Mouse (Mus musculus): ENCODE data around the gene Ptpru. TPM values are rescaled to one million over a fixed set of nuclear protein-coding genes. Genes with fewer than 3 reads are reported as not detected.

Gene Ptpru
- polyA plus RNA-seq, 1 experiment from 2014 or later: 27.5 TPM

GRCm38 (mm10) chr4:131752204-131752837, 85.8 kb downstream of the Ptpru start:
- Histone ChIP-seq H3K9me3 (replicated peaks; ENCODE audit: low read length) (no peaks in the 10 kb centered on the region), H3K27me3 (ENCODE audit: insufficient read depth, low read length) (no peaks in the 10 kb centered on the region), H3K4me2 (ENCODE audit: low read length) (no peak overlapping the region), H3K9ac (ENCODE audit: low read depth, low read length) (no peak overlapping the region), H3K4me3 (replicated peaks; ENCODE audit: low read depth, low read length) (no peak overlapping the region), H3K36me3 (ENCODE audit: insufficient read depth, low read length) (no peaks in the 10 kb centered on the region), H3K27ac (no peak overlapping the region), H3K4me1 (replicated peaks; ENCODE audit: insufficient read depth, low read length) (no peaks in the 10 kb centered on the region)
- DNase-seq (ENCODE audit: low spot score) (no peak), ATAC-seq (replicated peaks; ENCODE audit: low FRiP score, low read depth) (no peak)
- TF ChIP-seq CTCF (IDR thresholded peaks at IDR 0.05; ENCODE audit: low read depth): no peak
- 54% methylated on average over 10 of the region's 10 CpGs for WGBS

- no peak for ATAC-seq (replicated peaks; ENCODE audit: low FRiP score, low read depth)
- no peak overlapping the region for H3K4me3 ChIP-seq (replicated peaks; ENCODE audit: low read depth, low read length)
- no peak for DNase-seq (ENCODE audit: low spot score)
- no peaks in the 10 kb centered on the region for H3K4me1 ChIP-seq (replicated peaks; ENCODE audit: insufficient read depth, low read length)
- H3K9me3 ChIP-seq (replicated peaks; ENCODE audit: low read length): no peaks in the 10 kb centered on the region
- H3K36me3 ChIP-seq (ENCODE audit: insufficient read depth, low read length): no peaks in the 10 kb centered on the region
- no peak overlapping the region for H3K27ac ChIP-seq
- no peak overlapping the region for H3K9ac ChIP-seq (ENCODE audit: low read depth, low read length)
- no peak overlapping the region for H3K4me2 ChIP-seq (ENCODE audit: low read length)
- H3K27me3 ChIP-seq (ENCODE audit: insufficient read depth, low read length): no peaks in the 10 kb centered on the region
- 62% methylated on average over 7 of the region's 7 CpGs for WGBS
- TF ChIP-seq CTCF (IDR thresholded peaks at IDR 0.05; ENCODE audit: low read depth): no peak
Measured at GRCm38 (mm10) chr4:131751561-131751960, 86.5 kb downstream of the Ptpru start.

GRCm38 (mm10) chr4:131749802-131750201, 88.3 kb downstream of the Ptpru start:
- Histone ChIP-seq H3K9me3 (replicated peaks; ENCODE audit: low read length) (no peaks in the 10 kb centered on the region), H3K4me2 (ENCODE audit: low read length) (no peak overlapping the region), H3K36me3 (ENCODE audit: insufficient read depth, low read length) (no peaks in the 10 kb centered on the region), H3K27me3 (ENCODE audit: insufficient read depth, low read length) (no peaks in the 10 kb centered on the region), H3K9ac (ENCODE audit: low read depth, low read length) (no peak overlapping the region), H3K27ac (no peak overlapping the region), H3K4me1 (replicated peaks; ENCODE audit: insufficient read depth, low read length) (no peaks in the 10 kb centered on the region), H3K4me3 (replicated peaks; ENCODE audit: low read depth, low read length) (no peak overlapping the region)
- no peak for DNase-seq (ENCODE audit: low spot score)
- WGBS: 87% methylated on average over 6 of the region's 6 CpGs
- no peak for ATAC-seq (replicated peaks; ENCODE audit: low FRiP score, low read depth)
- no peak for TF ChIP-seq CTCF (IDR thresholded peaks at IDR 0.05; ENCODE audit: low read depth)

DNA sequence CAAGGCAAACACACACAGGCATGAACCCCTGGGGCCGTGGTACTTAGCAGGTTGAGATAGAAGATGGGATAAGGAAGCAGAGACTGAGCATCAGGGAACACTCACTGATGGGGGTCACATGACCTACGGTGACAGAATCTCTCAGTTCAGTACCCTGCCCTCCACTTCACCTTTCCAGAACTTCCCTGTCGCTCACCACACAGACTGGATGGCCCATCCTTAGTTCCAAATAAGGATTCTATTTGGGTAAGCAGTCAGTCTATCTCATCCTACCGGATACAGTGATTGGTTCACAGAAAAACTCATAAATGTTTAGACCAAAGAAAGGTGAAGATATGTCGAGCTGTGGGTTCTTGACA, 93.4 kb downstream of the Ptpru start:
- DNase-seq (ENCODE audit: low spot score) (peak; percentile 37), ATAC-seq (replicated peaks; ENCODE audit: low FRiP score, low read depth) (no peak)
- 0 out of 2 replicates have a peak, but pooled peaks cover 5% of the 10 kb centered on the region for H3K4me1 ChIP-seq (replicated peaks; ENCODE audit: insufficient read depth, low read length)
- H3K9ac ChIP-seq (ENCODE audit: low read depth, low read length): no peak overlapping the region
- 38% methylated on average over 5 of the region's 5 CpGs for WGBS
- H3K4me3 ChIP-seq (replicated peaks; ENCODE audit: low read depth, low read length): no peak overlapping the region
- no peaks in the 10 kb centered on the region for H3K27me3 ChIP-seq (ENCODE audit: insufficient read depth, low read length)
- H3K27ac ChIP-seq: peak overlapping the region; percentile 68
- no peak overlapping the region for H3K4me2 ChIP-seq (ENCODE audit: low read length)
- TF ChIP-seq CTCF (IDR thresholded peaks at IDR 0.05; ENCODE audit: low read depth): no peak
- H3K9me3 ChIP-seq (replicated peaks; ENCODE audit: low read length): no peaks in the 10 kb centered on the region
- H3K36me3 ChIP-seq (ENCODE audit: insufficient read depth, low read length): no peaks in the 10 kb centered on the region

- Histone ChIP-seq H3K4me3 (replicated peaks; ENCODE audit: low read depth, low read length) (no peak overlapping the region), H3K4me1 (replicated peaks; ENCODE audit: insufficient read depth, low read length) (0 out of 2 replicates have a peak, but pooled peaks cover 5% of the 10 kb centered on the region), H3K36me3 (ENCODE audit: insufficient read depth, low read length) (no peaks in the 10 kb centered on the region), H3K27ac (peak overlapping the region; percentile 68), H3K9me3 (replicated peaks; ENCODE audit: low read length) (no peaks in the 10 kb centered on the region), H3K27me3 (ENCODE audit: insufficient read depth, low read length) (no peaks in the 10 kb centered on the region), H3K9ac (ENCODE audit: low read depth, low read length) (no peak overlapping the region), H3K4me2 (ENCODE audit: low read length) (no peak overlapping the region)
- ATAC-seq (replicated peaks; ENCODE audit: low FRiP score, low read depth) (peak; percentile 50; the same call in 1 of the 2 replicates), DNase-seq (ENCODE audit: low spot score) (peak; percentile 85)
- no peak for TF ChIP-seq CTCF (IDR thresholded peaks at IDR 0.05; ENCODE audit: low read depth)
- 5% methylated on average over 5 of the region's 5 CpGs for WGBS
Measured at GRCm38 (mm10) chr4:131743831-131744684, 94.0 kb downstream of the Ptpru start.

DNA sequence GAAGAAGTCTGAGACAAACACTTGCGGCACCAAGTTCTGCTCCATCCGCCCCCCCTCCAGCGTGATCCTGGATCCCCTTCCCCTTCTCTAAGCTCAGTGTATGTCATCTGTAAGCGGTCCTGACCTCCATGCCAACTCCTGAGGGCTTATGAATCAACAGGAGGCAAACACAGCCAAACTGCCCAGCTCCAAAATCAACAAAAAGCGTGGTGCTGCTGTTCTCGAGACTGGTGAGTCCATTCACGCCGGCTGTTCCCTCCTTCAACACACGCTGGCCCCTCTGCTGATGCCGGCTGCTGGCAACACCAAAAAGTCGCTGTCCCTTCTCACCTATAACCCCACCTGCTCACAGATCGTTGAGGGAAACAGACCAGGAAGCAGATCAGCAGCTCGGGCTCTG, 95.1 kb downstream of the Ptpru start:
- no peak for TF ChIP-seq CTCF (IDR thresholded peaks at IDR 0.05; ENCODE audit: low read depth)
- WGBS: 51% methylated on average over 13 of the region's 13 CpGs
- Histone ChIP-seq H3K4me1 (replicated peaks; ENCODE audit: insufficient read depth, low read length) (0 out of 2 replicates have a peak, but pooled peaks cover 5% of the 10 kb centered on the region), H3K36me3 (ENCODE audit: insufficient read depth, low read length) (no peaks in the 10 kb centered on the region), H3K9me3 (replicated peaks; ENCODE audit: low read length) (no peaks in the 10 kb centered on the region), H3K4me3 (replicated peaks; ENCODE audit: low read depth, low read length) (no peak overlapping the region), H3K27ac (0 out of 2 replicates have a peak overlapping the region, but pooled peaks have one; percentile 36), H3K4me2 (ENCODE audit: low read length) (no peak overlapping the region), H3K27me3 (ENCODE audit: insufficient read depth, low read length) (no peaks in the 10 kb centered on the region), H3K9ac (ENCODE audit: low read depth, low read length) (no peak overlapping the region)
- DNase-seq (ENCODE audit: low spot score): no peak
- ATAC-seq (replicated peaks; ENCODE audit: low FRiP score, low read depth): no peak
